Mouse (Mus musculus) cerebellum, adult 9-10 months (tissue): Measurements from ENCODE around the gene Ptbp2.
A peak's percentile ranks its signal among the peaks of the same experiment; 100 is the strongest.

Experiments
- DNase-seq: peaks from one replicate; pipeline ENCODE4 v3.0.0; 2022

Ptbp2 gene

GRCm38 (mm10) chr3:119784366-119784765 lies at the start of gene Ptbp2:
Ptbp2 (minus strand) TSS chr3:119784466.
- no peak for DNase-seq

GRCm38 (mm10) chr3:119814678-119815077 lies 30.4 kb upstream of the Ptbp2 start:
- DNase-seq, result no peak

- no peak for DNase-seq
These were observed 21.9 kb upstream of the Ptbp2 start for GRCm38 (mm10) chr3:119806123-119806522.

- DNase-seq, result no peak
These were observed 10.6 kb upstream of the Ptbp2 start for GRCm38 (mm10) chr3:119794677-119795365.

GRCm38 (mm10) chr3:119782946-119783701 lies 1.1 kb downstream of the Ptbp2 start:
- DNase-seq, result peak; percentile 89

- DNase-seq, result peak; percentile 73
These were observed 2.0 kb downstream of the Ptbp2 start for GRCm38 (mm10) chr3:119782022-119782945.

- no peak for DNase-seq
These were observed 3.4 kb downstream of the Ptbp2 start for GRCm38 (mm10) chr3:119780876-119781275.

- DNase-seq, result no peak
These were observed 5.0 kb downstream of the Ptbp2 start for GRCm38 (mm10) chr3:119779261-119779660.

- DNase-seq, result no peak
These were observed 5.8 kb downstream of the Ptbp2 start for GRCm38 (mm10) chr3:119778431-119778830.

GRCm38 (mm10) chr3:119776129-119776528 lies 8.1 kb downstream of the Ptbp2 start:
- DNase-seq, result no peak

GRCm38 (mm10) chr3:119772789-119773188 lies 11.5 kb downstream of the Ptbp2 start:
- no peak for DNase-seq

- DNase-seq, result no peak
These were observed 20.5 kb downstream of the Ptbp2 start for GRCm38 (mm10) chr3:119763772-119764171.

- no peak for DNase-seq
These were observed 22.5 kb downstream of the Ptbp2 start for GRCm38 (mm10) chr3:119761732-119762131.

- peak; percentile 47 for DNase-seq
These were observed 30.5 kb downstream of the Ptbp2 start for GRCm38 (mm10) chr3:119753791-119754190.

GRCm38 (mm10) chr3:119749551-119750249 lies 34.6 kb downstream of the Ptbp2 start:
- peak; percentile 79 for DNase-seq

- peak; percentile 24 for DNase-seq
These were observed 35.1 kb downstream of the Ptbp2 start for GRCm38 (mm10) chr3:119749140-119749539.

- no peak for DNase-seq
These were observed 37.6 kb downstream of the Ptbp2 start for GRCm38 (mm10) chr3:119746656-119747055.

- no peak for DNase-seq
These were observed 38.5 kb downstream of the Ptbp2 start for GRCm38 (mm10) chr3:119745801-119746200.

GRCm38 (mm10) chr3:119729863-119730262 lies 54.4 kb downstream of the Ptbp2 start:
- DNase-seq, result no peak

- no peak for DNase-seq
These were observed 72.2 kb downstream of the Ptbp2 start for GRCm38 (mm10) chr3:119712066-119712465.

GRCm38 (mm10) chr3:119711503-119711902 lies 72.8 kb downstream of the Ptbp2 start:
- DNase-seq, result no peak

- DNase-seq, result no peak
These were observed 82.8 kb downstream of the Ptbp2 start for GRCm38 (mm10) chr3:119701467-119701866.

GRCm38 (mm10) chr3:119684741-119685140 lies 99.5 kb downstream of the Ptbp2 start:
- DNase-seq, result no peak
